Mouse (Mus musculus): ENCODE measurements around the gene Asb4.

Gene Asb4

GRCm38 (mm10) chr6:5390952-5391351 is 7.8 kb downstream of the Asb4 start:
- in situ Hi-C loops (cut with MboI, MseI), result no loop called here

DNA sequence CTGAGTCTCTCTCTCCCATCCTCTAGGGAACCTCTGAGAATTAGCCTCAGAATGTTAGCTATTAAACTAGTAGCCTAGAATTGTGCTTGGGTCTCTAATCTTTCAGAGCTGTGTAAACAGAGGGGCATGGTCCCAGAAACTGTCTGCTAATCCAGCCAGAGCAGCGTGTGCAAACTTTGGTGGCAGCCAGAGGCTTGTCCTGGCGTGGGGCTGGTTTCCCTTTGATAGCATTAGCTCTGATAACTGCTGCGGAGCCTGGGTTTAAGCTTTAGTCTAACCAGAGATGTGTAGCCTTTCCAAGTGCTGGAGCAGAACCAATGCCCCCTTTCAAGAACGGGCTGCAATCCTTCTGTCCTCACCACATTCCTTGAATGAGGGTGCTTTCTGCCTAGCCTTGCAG is 11.8 kb downstream of the Asb4 start:
- in situ Hi-C loops (cut with MboI, MseI), result no loop called here

- in situ Hi-C loops (cut with MboI, MseI), result no loop called here
Measured at GRCm38 (mm10) chr6:5396797-5397196, 13.6 kb downstream of the Asb4 start.

DNA sequence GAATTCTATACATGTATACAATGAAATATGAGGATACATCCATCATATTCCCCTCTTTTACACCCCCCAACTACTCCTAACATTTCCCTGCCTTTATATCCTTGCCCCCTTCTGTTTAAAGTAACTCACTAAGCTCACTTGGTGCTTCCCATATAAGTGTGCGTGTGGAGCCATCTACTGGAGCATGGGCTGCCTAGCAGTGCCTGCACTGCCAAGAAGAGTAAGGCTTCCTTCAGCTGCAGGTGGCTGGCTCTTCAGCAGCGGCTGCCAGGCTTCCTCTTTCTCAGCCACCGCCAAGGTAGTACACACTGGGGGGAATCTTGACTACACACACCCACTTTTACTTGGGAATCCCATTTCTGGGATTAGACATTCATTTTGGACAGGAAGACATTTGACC is 18.2 kb downstream of the Asb4 start:
- in situ Hi-C loops (cut with MboI, MseI), result no loop called here

- in situ Hi-C loops (cut with MboI, MseI), result no loop called here
Measured at GRCm38 (mm10) chr6:5403095-5403815, 20.1 kb downstream of the Asb4 start.

- in situ Hi-C loops (cut with MboI, MseI), result no loop called here
Measured at GRCm38 (mm10) chr6:5404016-5404415, 20.8 kb downstream of the Asb4 start.

DNA sequence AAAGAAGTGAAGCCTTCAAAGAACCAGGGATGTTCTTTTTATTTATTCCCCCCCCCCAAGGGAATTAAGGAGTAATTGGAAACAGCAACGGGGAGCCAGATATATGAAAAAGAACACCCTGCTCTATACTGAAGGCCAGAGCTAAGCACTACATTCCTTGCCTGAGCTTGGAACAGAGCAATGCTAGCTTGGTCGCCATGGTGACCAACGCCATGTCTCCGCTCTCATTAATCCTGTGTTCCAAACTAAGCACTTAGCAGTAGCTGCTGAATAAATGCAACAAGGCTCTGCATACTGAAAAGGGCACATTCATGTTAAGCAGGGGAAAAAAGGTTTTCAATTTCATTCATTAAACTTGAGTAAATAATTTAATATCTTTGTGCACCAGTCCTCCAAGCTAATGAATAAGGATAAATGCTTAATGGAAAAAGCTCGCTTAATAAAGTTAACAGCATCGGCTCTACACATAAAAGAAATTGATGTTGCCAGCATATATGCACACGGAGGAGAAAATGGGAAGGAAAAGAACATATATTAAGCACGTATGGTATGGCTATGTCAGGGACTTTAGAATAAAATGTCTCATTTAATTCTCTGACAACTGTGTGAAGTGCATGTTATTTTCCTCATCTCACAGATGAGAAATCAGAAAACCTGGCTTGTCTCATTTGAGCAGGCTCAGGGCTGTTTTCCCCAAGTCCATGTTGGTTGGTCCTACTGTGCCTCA is 25.4 kb downstream of the Asb4 start:
- in situ Hi-C loops (cut with MboI, MseI), result no loop called here

DNA sequence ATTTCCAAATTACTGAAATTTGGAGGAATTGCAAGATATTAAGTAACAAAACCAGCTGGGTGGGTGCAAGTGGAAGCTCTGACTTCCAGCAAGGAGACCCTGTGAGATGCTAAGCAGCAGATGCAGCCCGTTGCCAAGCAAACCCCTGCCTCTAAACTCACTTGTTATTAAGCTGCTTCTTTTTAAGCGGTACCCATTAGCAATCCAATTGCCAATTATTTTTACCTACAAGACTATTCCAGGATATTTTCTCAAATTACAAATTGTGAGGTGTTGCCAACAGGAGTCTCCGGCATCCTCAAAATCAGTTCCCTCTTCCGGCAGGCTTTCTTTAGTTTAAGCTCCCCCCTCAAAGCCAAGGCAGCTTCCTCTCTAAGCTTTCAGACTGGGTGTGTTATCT is 26.5 kb downstream of the Asb4 start:
- in situ Hi-C loops (cut with MboI, MseI), result loop anchor here (5.0 kb wide), 1 partner anchor 178 kb away; no protein-coding TSS in a partner anchor

- in situ Hi-C loops (cut with MboI, MseI), result loop anchor here (5.0 kb wide), 1 partner anchor 176 kb away; no protein-coding TSS in a partner anchor
Measured at GRCm38 (mm10) chr6:5410697-5411391, 27.7 kb downstream of the Asb4 start.

DNA sequence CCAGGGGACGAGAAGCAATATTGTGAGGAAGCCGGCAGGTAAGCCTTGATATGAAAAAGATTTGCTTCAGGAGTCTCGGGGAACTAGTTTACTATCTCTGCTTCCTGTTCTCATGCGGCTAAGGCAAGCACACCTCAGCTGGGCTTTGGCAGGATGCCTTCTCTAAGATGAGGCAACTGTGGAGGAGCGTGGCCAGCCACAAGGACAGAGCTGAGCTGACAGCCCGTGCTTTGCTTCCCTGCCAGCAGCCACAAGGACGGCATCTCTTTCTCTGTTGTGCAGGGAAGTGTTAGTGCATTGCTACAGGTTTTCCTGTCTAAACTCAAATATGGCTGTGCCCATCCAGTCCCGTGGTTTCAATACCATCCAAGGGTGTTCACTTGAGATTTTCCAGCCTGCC is 30.1 kb downstream of the Asb4 start:
- in situ Hi-C loops (cut with MboI, MseI), result loop anchor here (5.0 kb wide), 1 partner anchor 174 kb away; no protein-coding TSS in a partner anchor

- in situ Hi-C loops (cut with MboI, MseI), result no loop called here
Measured at GRCm38 (mm10) chr6:5421442-5421841, 38.3 kb downstream of the Asb4 start.

DNA sequence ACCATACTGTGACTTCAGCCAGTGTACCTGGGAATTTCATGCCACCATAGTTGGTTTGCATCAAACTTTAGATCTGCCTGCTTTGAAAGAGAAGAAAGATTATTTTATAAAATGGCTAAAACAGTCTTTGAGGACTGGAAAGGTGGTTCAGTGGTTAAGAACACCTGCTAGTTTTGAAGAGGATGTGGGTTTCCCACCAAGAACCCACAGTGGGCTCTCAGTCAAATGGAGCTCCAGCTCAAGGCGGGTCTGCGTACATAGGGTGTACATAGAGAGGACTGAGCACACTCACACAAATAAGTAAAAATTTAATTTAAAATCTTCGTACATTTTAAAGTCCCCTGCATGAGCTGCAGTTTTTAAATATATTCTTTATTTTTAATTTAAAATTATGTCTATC is 39.2 kb downstream of the Asb4 start:
- in situ Hi-C loops (cut with MboI, MseI), result no loop called here

- in situ Hi-C loops (cut with MboI, MseI), result no loop called here
Measured at GRCm38 (mm10) chr6:5423594-5423993, 40.4 kb downstream of the Asb4 start.

DNA sequence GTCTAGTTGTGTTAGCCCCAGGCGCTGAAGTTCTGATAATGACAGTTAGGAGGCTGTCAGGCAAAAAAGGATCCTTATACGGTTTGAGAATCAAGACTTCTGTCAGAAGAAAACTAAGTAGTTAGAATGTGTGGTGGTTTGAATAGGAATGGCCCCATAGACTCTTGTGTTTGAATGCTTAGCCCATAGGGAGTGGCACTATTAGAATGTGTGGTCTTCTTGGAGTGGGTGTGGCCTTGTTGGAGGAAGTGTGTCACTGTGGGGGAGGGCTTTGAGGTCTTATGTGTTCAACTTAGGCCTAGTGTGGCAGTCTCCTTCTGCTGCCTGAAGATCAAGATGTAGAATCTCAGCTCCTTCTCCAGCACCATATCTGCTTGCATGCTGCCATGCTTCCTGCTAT is 43.8 kb downstream of the Asb4 start:
- in situ Hi-C loops (cut with MboI, MseI), result no loop called here

DNA sequence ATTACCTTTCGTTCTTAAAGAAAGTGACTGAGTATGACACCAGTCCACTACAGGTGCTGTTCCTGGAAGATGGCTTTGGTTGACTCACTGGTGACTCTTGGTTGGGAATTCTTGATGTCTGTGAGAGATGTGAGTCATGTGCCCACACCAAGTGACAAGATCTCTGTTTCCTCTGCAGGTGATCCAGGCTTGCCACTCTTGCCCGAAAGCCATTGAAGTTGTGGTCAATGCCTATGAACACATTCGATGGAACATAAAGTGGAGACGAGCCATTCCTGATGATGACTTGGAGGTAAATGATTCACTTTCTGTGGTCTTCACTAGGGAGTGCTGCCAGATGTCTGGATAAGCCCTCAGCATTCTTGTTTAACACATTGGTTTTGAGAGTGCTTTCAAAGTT is 46.4 kb downstream of the Asb4 start:
- in situ Hi-C loops (cut with MboI, MseI), result no loop called here

DNA sequence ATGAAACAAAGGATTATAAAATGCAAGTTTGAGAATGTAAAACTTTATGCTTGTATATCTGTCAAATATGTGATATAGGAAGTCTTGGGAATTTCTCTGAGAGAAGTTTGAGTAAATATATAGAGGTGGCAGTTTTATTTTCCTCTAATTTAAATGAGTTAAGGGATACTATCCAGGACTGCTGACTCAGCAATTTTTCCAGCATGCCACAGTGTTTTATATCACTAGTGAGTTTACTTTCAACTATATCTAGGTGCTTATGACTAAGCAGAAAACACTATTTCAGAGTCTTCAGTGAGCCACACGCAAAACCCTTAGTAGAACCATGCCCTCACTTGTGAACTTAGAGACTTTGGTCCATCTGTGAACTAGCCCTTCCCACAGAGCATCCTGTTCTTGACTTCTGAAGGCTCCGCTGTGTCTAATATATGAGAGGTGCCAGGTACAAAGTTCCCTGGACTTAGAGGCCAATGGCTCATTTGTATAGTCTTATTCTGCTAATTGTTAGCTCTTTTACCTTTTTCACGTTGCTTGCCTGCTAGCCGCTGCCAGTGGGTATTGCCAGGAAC is 46.9 kb downstream of the Asb4 start:
- in situ Hi-C loops (cut with MboI, MseI), result no loop called here

DNA sequence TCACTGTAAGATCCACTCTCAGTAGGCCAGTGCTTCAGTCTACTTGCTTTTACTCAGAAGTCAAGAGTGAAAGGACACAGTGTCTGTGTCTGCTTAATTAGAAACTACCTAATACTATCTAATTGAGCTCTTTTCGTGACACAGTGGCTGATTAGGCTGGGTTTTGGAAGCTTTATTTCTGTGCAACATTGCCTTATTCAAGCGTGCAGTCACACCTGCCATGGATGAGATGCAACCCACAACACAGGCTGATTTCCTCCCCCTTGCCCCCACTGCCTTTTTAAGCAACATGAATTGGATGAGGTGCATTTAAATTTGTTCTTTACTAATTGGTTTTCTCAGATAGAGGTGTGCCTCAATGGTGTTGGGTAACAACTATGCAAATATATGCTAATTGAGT is 50.7 kb downstream of the Asb4 start:
- in situ Hi-C loops (cut with MboI, MseI), result no loop called here

DNA sequence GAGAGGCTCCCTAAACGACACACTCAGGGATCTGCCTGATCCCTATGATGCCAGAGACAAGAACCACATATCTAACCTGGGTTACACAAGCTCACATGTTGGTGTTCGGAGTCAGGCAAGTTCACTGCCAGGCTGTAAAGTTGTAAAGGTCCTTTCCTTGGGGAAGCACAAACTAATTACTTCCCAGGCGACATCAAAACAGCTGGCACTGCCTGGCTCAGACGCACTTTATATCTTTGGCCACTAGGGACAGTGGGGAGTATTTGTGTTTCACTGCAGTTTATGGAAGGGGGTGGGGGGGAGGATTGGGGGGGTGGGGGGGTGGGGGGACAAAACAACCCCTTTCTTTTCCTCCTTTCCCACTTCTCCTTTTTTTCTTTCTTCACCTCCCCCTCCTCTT is 54.6 kb downstream of the Asb4 start:
- in situ Hi-C loops (cut with MboI, MseI), result no loop called here

DNA sequence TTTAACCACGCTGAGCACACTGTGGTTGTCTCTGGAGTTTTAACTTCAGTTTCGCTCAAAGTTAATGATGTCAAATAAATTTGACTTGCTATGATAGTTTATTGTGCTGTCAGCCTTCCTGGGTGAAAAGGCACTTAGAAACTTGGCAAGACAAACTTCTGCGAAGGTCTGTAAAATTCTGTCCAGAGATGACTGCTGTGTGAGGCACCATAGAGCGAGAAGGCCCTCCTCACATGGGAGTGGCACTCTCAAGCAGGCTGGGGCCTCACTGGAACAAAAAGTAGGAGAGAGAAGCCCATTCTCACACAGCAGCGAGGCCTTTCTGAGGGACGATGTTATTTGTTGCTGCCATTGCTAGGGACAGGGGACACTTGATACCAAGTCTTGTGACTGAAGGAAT is 58.0 kb downstream of the Asb4 start:
- in situ Hi-C loops (cut with MboI, MseI), result no loop called here

DNA sequence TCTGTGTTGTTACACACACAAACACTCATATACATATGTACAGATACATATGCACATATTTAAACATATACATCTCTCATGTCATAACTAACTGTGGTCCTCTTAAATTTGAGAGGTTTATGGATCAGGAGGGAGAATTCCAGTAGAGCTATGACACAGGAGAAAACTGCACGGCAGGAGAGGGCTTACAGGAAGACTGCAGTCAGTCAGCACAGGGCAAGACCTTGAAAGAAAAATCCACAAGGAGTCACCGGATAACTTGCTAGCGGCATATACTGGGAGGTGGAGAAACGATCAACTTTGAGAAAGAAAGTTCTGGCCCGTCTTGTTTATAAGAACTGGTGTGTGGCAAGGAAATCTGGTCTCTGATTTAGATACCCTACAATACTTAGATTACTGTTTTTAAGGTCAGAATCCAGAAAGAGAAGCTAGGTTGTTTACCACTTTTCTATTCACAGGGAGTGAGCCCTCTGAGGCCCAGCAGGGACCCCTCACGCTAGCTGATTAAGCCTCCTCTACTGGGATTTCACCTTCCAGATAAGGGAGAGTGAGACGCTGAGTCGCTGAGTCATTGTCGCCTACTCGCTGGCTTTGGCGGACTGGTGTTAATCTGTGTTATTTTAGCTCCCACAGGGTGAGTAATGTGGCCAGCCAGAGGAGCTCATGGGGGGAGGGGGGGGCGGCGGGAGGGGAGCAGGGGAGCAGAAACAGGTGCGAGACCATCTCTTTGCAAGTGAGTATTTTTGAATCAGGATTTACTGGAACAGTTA is 59.3 kb downstream of the Asb4 start:
- in situ Hi-C loops (cut with MboI, MseI), result no loop called here

- in situ Hi-C loops (cut with MboI, MseI), result no loop called here
Measured at GRCm38 (mm10) chr6:5443104-5443863, 60.1 kb downstream of the Asb4 start.
